Mouse (Mus musculus) frontal cortex, adult (tissue): ENCODE results near the gene Esrra.
"Not testable (repeated sequence)": the region's sequence is repeated elsewhere in the genome, so short reads cannot be mapped to it uniquely, and the experiment has no call there.

Source experiments
- ATAC-seq: cut with Nextera tagmentation; 2 replicates; pipeline ENCODE4 v1.9.2; 2017; ENCODE audit warnings: mild to moderate bottlenecking, moderate library complexity, mixed read lengths; ENCODE audit not compliant: low TSS enrichment

Esrra gene

DNA sequence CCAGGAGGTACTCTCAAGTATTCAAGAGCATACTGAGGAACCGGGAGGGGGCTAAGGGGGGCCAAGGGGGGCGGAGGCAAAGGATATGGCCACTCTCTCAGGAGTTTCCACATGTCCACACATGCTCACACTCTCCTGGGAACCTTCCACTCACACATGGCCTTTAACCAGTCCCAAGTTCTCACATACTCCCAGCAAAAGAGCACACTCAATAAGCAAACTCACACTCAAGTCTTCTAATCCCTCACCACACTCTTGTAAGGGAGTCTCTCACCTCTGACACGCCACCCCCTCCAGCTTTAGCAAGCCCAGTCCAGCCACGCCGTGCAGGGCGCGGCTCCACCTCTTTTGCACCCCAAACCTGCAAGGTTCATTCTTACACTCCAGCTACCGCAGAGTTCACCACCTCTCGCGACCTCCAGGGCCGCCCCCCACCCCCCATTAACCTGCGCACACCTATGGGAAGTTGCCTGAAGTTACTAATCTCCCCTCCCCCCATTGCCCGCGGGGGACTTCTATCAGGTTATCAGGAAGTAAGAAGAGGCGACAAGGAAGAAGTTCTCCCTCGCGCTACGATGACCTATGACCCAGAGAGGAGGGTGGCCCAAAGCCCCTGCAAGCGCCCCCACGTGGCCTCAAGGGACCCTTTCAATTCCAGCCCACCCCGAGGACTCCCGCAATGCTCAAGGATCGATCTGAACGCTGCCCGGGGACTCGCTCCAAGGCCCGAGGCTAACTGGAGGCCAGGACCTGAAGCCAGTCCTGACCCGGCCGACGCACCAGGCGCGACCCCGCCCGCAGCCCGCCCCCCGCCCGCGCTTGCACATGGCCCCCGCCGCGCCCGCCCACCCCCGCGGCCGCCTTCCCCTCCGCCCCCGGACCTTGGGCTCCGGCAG, 624 bp downstream of the Esrra start:
- no peak for ATAC-seq

DNA sequence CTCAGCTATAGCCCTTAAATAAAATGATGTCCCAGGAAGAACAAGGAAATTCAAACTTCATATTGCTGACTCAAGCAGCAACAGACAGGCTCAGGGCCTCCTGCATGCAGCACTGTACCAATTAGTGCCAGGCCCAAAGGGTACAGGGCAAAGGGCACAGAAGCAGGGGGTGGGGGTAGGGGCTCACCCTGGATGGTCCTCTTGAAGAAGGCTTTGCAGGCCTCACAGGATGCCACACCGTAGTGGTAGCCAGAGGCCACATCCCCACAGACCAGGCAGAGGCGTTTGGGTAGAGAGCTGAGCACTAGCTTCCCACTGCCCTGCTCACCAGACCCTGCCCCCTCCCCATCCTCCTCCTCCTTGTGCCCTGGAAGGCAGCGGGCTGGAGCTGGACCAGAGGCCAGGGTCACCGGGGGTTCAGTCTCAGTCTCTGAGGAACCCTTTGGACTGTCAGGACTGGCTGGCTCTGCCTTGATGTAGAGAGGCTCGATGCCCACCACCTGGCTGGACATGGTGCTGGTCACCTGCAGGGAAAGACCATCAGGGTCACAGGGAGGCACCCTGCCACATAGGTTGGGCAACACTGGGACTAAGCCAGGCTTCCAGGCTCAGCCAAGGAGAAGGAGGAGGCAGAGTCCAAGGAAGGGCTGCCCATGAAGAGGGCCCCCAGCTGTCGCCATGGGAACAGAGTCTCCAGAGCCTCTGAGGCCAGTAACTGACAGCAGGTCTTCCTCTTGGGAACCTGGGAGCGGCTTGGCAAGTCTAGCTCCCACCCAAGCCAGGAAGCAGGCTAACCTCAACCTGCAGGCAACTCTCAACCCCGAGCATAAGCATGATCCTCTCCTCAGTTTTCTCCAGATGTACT, 1.5 kb downstream of the Esrra start:
- ATAC-seq: no peak

DNA sequence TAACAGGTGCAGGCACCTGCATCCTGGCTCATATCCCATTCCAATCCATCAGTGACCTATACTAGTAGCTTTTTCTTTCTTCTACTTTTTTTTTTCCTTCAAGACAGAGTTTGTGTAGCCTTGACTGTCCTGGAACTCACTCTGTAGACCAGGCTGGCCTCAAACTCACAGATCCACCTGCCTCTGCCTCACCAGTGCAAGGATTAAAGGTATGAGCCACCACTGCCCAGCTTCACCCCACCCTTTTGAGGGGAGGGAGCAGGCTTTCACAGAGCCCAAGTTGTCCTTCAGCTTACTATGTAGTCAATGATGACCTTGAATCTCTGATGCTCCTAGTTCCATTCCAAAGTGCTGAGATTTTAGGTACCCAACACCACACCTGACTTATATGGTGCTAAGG, 2.2 kb downstream of the Esrra start:
- ATAC-seq: no peak

DNA sequence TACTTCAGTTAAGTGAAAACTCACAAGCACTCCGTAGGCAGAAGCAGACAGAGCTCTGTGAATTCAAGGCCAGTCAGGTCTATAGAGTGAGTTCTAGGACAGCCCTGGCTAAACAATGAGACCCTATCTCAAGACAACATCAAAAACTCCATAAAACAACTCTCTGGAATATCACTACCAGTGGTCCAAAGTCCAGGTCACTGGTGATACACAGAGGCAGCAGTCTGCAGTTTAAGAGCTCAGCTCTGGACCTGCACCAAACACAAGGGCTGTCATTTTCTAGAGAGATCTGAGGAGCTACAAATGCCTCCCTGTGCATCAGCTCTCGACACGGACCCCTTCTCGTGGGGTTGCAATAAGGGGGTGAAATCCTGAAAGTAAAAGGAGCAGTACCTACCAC, 3.3 kb downstream of the Esrra start:
- ATAC-seq: no peak

DNA sequence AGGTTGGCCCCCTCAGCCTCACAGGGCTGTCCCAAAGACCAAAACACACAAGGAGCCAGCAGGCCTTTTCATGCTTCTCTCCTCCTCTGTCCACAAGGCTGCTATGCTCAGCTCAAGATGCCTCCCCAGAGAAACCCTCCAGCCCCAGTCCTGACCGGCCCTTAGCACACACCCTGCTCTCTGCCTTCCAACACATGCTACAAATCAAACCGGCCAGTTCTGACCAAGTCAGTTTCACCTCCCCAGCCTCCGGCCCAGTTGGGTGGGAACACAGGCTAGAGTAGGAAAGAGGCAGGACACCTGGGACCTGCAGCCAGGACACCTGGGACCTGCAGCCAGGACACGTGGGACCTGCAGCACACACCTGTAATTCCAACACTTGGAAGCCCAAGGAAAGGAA, 5.1 kb downstream of the Esrra start:
- ATAC-seq: no peak

DNA sequence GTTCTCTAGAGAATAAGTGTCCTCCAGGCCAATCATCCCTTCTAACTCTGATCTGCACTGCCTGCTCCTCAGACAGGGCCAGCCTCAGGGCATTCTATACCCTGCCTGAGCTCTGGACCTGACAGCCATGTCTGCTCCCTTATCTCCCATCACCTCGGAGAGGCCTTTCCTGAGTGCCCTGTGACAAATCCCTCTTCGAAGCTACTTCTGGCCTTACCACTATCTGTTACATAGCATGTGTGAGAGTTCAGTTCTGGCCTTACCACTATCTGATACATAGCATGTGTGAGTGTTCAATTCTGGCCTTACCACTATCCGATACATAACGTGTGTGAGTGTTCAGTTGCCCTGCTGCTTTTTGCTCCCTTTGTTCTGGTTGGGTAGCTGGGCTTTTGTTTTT, 6.3 kb downstream of the Esrra start:
- no peak for ATAC-seq

DNA sequence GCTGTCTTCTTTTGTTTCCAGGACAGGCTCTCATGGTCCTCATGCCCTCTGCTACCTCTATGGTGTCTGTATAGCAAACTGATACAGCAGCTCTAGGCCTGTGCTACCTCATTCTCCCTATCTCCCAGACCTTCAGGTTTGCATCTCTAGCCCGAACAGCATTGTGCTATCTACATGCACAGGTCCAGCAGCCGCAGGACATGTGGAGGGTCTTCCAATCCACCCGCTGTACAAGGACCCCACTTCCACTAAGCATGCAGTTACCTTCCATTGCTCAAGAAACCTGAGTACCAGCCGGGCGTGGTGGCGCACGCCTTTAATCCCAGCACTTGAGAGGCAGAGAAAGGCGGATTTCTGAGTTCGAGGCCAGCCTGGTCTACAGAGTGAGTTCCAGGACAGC, 7.1 kb downstream of the Esrra start:
- no peak for ATAC-seq

DNA sequence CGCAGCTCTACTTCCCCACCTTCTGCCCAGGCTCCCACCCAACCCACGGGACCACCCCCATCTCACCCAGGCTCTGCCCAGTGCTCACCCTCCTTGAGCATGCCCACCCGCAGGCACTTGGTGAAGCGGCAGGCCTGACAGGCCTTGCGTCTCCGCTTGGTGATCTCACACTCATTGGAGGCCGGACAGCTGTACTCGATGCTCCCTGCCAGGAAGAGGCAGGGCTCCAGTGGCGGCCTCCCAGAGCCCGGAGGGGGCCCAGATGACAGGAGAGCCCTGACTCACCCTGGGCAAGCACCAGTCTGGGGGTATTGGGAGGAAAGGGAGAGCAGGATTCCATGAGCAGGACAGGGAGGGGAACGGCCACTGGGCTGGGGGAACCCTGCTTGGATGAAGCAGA, 7.6 kb downstream of the Esrra start:
- no peak for ATAC-seq

DNA sequence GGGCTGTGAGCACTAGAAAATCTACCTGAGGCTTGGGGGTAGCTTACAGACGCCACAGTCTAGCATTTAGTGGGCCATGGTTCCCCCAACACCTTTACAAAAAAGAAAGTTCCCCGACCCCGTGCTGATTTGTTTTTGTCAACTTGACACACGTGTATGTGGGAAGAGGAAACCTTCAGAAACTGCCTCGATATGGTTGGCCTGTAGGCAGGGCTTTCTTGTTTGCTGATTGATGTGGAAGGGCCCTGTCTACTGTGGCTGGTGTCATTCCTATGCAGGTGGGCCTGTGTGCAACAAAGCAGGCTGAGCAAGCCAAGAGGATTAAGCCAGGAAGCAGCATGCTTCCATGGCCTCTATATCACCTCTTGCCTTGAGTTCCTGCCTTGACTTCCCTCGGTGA, 8.6 kb downstream of the Esrra start:
- ATAC-seq: no peak

DNA sequence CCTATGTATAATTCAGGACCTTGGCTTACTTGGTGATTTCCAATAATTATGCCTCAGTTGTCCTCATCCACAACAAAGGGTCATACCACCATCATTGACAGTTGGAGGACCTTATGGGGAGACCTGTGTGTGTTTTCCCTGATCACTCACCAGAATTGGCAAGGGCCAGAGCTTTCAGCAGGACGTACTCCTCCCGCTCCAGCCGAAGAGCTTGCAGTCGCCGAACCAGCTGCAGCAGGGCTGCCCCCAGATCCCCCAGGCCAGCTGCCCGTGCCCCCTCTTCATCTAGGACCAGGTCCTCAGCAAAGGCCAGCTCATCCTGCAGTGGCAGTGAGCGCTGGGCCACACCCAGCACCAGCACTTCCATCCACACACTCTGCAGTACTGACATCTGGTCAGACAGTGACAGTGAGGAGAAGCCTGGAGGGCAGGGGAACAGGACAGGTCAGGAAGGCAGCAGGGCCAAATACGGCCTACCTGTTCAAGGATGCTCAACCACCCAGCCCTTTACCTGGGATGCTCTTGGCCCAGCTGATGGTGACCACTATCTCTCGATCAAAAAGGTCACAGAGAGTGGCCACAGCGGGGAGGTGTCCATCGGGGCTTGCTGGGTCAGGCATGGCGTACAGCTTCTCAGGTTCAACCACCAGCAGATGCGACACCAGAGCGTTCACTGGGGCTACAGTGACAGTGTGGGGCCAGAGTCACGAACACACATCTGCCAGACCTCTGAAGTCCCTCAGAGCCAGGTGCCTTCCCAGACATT, 9.2 kb downstream of the Esrra start:
- no peak for ATAC-seq

DNA sequence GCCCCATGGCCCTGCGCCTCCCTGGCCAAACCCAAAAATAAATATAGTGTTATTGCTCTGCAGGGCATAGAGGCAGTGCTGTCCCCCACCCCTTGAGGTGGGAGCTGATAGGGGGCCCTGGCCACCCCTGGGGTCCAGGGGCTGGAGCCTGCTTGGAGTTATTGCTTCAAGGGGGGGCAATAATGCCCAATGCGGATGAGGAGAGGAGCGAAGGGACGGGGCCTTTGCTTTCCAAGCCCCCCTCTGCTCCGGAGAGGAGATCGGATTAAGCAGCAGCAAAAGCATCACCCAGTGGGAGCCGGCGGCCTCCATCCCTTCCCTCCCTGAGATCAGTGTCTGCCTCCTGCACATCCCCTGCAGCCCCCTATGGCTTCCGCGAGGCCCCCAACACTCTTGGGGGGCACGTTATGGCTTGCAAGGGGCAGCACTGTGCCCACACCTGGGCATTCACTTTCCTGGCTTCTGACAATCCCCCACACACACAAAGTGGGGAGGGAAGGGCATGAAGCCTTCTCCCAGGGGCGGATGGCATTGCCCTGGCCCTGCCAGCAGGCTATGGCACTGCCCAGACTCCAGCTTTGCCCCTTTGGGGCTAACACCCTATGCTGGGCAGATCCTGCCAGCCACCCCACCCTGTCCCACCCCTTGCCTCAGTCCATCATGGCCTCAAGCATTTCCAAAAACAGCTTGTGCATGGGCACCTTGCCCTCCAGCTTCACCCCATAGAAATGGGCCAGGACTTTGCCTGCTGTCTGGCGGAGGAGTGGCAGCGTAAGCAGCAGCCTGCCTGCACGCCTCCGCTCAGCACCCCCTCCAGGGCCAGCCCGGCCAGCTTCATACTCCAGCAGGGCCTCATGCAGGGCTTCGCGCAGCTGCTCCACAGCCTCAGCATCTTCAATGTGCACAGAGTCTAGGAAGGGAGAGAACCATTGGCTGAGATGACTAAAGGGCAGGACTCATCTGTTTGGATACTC, 10.2 kb downstream of the Esrra start:
- no peak for ATAC-seq

DNA sequence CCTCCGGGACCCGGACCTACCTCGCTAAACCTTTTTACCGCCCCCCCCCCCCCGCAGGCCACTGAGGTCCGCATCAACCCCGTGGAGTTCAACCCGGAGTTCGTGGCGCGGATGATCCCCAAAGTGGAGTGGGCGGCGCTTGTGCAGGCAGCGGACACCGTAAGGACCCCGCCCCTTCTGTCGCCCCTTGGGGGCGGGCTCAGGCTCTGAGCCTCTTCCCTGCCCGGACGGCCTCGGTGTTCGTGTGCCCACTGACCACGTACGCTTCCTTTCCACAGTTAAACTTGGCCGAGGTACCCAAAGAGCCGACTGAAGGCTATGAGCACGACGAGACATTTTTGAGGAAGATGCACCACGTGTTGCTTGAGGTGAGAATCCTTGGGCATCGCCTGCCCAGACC, 11.3 kb downstream of the Esrra start:
- not testable (repeated sequence) for ATAC-seq

DNA sequence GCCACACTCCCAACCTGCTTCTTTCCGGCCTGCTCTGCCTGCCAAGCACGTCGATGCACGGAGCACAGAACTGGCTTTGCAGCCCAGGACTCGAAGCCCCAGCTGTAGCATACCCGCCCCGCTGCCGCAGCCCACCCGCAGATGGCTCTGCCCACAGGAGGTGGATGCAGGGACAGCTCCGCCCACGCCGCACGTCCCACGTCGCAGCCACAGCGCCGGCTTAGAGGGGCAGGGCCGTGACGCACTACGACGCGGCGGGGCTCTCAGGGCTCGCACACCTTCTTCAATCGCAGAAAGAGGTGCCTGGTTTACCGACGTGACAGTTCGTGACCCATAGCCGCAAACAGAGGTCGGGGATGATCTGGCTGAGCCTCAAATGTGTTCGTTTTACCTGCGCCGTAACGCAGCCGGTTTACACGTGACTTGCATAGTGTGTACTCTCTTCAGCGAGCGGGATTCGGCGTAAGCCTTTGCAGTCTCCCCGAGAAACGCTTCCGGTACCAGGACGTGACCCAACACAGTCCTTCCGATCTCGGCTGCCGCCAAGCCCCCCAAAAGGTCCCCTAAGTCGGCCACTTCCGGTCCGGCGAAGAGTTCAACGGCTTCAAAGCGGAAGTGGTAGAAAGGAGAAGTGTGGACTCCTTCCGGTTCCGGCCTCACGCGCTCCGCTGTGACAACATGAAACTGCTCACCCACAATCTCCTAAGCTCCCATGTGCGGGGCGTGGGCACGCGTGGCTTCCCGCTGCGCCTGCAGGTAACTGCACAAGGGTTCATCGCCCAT, 11.9 kb downstream of the Esrra start, which contains the start of the genes Trmt112 and Prdx5:
TSS of gene Trmt112 (plus strand) at position 192 of the 783 bp plus-strand sequence.
TSS of gene Prdx5 (minus strand) at position 600 of the 783 bp plus-strand sequence.
- peak; percentile 78 for ATAC-seq

DNA sequence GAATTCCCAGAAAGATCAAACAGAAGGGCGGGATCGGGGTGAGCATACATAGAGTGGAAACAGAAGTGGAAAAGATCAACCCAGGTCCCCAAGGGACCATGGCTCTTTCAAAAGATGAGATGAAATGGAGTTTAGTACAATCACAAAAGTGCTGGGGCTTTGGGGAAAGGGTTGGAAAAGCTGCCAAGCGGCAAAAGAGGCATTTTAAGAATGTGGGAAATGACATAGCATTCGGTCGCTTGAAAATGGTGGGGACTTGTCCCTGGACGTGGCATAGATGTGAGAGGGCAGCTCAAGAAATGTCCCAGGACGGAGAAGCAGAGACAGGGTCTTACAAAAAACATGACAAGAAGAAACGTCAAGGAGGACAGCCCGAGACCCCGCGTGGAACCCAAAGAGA, 12.6 kb downstream of the Esrra start:
- no peak for ATAC-seq

DNA sequence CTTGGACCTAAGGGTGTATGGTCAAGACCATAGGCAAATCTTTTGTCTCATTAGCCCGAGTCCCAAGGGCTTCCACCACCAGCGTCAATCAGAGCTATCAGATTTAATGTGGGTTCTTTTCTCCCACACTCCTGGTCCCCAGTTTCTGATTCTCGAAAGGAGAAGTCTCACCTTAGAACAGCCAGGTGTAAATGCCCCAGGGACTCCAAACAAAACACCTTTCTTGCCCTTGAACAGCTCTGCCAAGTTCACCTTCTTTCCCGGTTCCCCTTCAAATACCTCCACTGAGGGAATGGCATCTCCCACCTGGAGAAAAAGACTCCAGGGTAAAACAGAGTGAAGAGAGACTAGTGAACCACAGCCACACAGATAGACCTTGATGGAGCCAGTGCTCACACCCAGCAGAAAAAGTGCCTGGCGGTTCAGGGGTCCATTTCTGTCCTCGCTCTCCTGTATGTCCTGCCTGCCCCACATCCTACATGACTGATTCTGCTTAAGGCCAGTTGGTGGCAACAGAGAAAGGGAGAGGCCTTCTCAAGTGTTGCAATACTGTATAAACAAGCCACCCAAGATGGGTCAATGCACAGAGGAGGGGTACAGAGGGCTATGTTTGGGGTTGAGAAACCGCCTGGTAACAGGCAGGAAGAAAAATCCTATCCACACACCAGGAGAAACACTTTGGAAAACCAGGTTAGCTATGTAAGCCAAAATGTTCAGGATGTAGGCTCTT, 13.6 kb downstream of the Esrra start:
- no peak for ATAC-seq

DNA sequence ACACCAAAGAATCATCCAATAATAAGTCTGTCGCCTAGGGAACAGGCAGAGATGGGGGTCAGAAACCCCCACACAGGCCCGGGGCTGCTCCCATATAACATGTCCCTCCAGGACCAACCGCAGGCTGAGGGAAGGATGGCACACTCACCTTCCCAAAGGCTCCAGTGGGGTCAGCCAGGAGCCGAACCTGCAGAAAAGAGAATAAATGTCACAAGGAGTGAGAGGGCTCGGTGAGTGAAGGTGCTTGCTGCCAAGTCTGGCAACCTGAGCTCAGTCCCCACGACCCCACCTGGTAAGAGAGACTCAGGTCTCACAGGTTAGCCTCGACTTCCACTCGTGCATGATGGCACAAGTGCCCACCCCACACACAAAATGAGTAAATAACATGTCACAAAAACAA, 14.5 kb downstream of the Esrra start:
- ATAC-seq: no peak

DNA sequence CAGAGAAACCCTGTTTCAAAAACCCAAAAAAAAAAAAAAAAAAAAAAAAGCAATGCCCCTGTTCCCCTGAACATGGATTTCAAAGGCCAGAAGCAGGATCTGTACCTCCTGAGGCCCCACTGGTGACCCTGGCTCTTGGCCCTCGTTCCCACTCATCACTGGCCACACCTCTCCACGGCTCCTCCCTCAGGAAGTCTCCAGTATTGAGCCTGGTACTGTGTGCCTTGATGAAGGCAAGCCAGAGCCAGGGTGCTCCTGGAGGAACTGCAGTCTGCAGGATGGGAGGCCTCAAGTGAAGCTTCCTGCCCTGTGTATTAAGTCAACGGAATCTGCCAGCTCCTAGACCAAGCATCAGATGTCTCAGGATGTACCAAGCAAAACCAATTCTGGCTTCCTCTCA, 15.4 kb downstream of the Esrra start:
- no peak for ATAC-seq

DNA sequence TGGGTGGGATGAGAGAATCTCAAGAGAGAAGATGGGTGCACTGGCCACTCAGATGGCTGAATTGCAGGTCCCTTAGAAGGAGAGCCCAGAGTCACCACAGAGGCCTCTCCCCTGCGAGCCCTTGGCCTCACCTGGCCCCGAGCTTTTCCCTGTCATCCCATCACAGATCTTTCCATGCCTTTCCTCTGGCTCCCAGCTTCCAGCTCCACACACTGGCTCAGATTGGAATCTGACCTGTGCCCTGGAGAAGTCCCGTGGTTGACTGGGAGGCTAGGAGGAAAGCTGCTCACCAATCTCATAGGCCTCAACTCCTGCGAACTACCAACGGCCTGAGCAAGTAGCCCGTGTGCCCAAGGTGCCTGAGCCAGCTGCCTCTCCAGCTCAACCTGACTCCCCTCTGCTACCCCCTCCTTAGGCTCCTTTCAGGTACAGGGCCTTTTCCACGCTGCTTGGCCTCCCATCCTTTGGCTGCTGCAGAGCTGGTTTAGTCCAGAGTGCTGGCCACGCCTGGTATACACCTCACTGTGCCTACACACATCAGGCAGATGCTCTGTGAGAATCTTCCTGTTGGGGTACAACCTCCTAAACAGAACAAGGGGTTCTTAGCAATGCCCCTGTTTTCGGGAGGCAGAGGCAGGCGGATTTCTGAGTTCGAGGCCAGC, 16.0 kb downstream of the Esrra start:
- no peak for ATAC-seq

DNA sequence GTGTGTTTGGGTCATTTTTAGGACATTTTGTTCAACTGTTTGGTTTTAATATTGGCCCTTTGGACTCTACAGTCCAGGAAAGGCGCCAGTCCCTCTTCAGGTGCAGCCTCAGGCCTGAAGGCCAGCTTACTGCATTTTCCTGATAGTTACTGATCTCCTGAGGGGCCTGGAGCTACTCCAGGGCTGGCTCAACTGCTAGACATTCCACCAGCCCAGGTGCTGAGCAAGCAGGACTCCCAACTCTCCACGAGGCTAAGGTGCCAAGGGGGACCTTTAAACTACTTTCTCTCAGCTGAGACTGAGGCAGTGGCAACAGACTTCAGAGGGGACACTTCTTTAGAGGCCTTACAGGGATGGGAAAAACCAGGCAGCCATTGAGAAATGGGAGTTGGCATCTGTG, 16.8 kb downstream of the Esrra start:
- no peak for ATAC-seq
